Mouse (Mus musculus) yolk sac, embryonic 10.5 days (tissue): ENCODE measurements at regions not wholly inside any gene's neighbourhood (a gene's known extent, or its start where the extent isn't known, plus 50 kb on each side); places are given as distances from the start of the nearest gene placed in this dataset.

Source experiments
- DNase-seq: peaks from one replicate; pipeline ENCODE4 v3.0.0-alpha.2; 2017; ENCODE audit warnings: low spot score

DNA sequence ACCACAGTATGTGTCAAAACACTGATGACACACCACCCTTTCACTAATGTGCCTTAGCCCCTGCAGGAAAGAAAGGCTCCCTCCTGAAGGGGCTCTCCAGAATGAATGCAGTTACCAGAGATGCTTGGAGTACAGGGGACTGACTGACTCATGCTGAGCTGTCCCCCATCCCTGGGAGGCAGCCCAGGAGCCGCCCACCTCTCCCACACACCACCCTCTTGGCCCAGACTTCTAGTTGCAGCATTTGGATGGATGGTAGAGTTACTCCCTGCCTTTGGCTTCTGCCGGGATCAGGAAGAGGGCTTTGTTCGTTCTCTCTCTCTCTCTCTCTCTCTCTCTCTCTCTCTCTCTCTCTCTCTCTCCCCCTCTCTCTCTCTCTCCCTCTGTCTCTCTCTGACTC is 53.4 kb upstream of the Jun start:
- no peak for DNase-seq

GRCm38 (mm10) chr4:95105926-95106622 is 54.1 kb upstream of the Jun start:
- DNase-seq = no peak

DNA sequence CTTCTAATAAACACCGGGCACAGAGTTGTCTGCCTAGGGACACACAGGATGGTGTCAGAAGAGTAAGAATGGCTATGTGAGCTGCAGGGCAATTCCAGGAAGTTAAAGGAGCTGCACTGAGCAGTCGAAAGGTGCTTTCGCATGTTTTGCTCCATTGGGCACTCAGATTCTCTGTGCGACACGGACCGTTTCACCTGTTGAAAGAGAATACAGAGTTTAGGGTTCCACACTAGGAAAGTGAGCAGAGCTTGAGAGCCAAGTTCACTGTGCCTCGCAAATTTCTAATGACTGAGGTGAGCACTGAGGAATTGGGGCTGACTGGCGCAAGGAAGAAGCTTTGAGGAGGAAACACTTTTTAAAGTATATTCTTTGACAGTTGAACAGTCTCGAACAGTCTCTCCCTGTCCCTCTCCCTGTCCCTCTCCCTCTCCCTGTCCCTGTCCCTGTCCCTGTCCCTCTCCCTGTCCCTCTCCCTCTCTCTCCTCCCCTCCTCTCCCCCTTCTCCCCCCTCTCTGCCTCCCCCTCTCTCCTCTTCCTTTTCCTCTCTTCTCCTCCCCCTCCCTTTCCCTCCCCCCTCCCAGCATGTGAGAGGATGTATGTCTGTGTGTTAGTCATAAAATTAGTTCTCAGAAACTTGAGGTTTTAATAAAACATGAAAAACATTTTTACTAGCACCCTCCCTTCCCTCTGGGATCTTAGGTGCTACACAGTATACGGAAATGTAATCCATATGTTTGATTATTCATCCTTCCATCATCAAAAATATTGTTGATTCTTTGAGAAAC is 55.1 kb upstream of the Jun start:
- no peak for DNase-seq

DNA sequence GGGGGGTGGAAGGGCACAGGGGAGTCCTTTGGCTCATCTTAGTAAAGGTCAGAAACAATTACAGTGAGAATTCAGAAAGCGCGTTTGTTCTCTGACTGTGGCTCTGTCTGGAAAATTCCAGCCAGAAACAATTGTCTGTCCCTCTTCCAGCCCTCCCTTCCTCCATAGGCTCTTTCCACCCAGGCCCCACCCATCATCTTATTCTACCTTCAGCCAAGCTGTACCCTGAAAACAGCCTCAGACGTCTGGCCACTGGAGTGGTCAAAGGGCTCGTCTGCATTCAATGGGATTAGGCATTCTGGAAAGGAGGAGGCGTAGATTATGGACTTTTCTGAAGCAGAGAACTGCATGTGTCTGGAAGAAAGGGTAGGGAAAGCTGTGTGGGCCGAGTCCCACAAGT is 56.8 kb upstream of the Jun start:
- DNase-seq = no peak

DNA sequence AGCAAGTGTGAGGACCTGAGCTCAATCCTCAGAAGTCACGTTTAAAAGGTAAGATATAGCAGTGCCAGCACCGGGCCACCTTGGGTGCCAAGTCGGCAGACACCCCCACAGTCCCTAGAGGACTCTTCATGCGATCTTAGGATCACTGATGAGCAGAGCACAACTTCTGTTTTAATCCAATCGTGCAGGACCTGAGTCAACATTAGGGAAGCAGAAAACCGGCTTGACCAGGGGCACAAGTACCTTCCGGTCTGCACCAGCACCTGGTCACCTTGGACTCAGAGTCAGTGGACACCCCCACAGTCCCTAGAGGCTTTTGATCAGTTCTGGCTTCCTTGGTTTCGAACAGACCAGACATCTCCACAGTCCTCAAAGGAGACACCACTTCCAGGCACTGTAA is 58.8 kb upstream of the Jun start:
- no peak for DNase-seq

DNA sequence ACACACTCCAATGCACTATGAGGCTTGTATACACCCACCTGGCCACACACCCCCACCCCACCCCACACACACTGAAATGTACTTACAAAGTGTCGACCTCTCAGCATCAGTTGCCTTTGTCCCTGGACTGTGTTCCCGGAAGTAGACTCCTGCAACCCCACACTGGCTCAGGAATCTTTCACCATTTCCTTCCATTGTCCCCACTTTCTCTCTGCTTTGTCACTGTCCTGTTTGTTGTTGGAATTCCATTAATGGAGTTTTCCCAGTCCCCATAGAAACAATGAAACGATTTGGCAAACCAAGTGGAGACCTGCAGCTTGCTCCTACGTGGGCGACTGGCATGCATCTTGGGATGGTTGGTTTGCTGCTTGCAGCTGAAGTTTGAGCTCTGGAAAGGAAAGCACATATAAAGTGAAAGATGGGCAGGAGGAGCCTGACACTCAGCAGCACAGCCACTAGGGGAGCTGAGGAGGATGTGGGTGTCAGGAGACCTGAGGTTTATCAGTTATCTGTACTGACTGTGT is 65.2 kb upstream of the Jun start:
- DNase-seq = no peak

- no peak for DNase-seq
Observed at GRCm38 (mm10) chr4:95120876-95121275, 68.9 kb upstream of the Jun start.

- no peak for DNase-seq
Observed at GRCm38 (mm10) chr4:95125346-95125745, 73.3 kb upstream of the Jun start.

GRCm38 (mm10) chr4:95127970-95128369 is 75.9 kb upstream of the Jun start:
- no peak for DNase-seq

GRCm38 (mm10) chr4:95133815-95134214 is 81.8 kb upstream of the Jun start:
- DNase-seq = no peak

- DNase-seq = no peak
Observed at GRCm38 (mm10) chr4:95134611-95135010, 82.6 kb upstream of the Jun start.

DNA sequence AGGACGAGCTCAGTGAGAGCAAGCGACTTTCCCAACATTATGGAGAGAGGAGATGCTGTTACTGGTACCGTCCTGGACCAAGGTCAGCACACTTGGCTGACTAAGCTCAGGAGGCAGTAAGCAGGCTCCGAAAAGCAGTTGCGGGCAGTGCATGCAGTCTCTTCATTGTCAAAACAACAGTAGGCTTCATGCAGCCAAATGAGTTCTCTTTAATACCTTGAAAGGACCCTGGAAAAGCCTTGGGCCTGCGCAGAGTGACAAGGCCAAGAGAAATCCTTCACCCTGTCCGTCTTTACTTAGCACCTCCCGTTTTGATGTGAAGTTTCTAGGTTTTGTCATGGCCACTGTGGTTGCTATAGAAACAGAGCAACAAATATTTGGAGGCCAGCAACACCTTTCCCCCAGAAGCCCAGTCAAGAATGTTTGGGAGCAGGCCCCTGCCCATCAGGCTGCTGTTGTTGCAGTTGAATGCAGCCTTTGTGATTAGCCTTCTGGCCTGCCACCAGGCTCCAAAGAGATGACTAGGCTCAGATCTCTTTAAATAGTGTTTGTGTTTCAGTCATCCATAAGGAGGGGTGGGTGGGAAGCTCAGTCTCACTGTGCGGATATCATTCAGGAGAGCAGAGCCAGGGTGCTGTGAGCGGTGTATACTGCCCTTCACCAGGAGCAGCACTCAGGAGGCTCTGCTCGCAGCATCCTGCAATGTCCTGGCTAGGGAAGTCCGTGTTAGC is 85.6 kb upstream of the Jun start:
- DNase-seq = no peak

GRCm38 (mm10) chr4:95138676-95139075 is 86.7 kb upstream of the Jun start:
- no peak for DNase-seq

GRCm38 (mm10) chr4:95141253-95141652 is 89.2 kb upstream of the Jun start:
- DNase-seq = peak; percentile 40

- DNase-seq = no peak
Observed at GRCm38 (mm10) chr4:95143130-95143529, 91.1 kb upstream of the Jun start.

GRCm38 (mm10) chr4:95143668-95144067 is 91.6 kb upstream of the Jun start:
- peak; percentile 77 for DNase-seq

DNA sequence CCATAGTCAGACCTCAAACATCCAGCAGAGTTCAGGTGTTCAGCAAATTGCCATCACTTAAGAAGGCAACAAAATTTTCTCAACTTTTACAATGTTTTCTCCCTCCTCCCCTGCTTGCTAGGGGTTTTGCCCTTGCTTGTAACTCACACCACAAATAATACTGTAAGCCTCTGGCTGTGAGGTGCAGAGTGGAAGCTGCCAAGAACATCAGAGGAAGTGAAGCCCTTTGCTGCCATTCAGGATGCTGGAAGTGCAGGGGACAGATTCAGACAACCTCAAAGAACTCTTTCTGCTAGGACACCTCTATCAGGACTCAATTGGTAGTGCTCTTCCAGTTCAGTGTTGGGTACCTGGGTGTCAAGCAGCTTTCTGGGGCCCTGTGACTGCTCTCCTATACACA is 92.4 kb upstream of the Jun start:
- DNase-seq = no peak

DNA sequence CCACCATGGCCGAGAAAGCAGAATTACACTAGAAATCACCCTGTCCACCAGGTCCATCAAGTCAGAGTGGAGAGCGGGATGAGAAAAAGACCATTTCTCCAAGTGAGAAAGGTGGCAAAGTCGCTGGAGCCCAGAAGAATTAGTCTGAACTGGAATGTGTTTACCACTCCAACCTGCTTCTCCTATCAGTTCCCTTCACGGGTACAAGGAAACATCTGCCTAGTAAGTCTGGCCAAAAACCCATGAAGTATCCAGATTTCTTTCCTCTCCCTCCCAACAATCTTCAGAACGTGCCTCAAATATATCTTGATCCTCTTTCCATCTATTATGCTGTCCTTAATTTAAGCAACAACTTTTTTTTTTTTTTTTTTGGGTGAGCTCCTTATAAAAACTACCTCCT is 94.2 kb upstream of the Jun start:
- no peak for DNase-seq

DNA sequence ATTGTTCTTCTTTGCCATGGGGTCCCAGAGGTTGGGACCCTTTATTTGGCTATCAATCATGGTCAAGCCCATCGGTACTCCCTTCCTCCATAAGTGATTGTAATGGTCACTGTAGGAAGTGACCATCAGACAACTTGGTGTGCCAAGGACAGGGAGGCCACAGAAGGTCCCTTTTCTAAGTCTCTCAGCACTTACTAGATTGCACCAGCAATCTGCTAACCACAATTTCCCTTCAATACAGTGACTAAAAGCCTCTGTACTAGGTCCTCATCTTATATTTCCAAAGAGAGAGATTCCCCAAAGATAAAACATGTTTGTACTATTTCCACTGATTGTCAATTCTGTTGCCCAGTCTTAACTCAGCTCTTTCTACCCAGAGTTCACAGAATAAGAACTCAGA is 96.6 kb upstream of the Jun start:
- DNase-seq = no peak

GRCm38 (mm10) chr4:95151678-95152077 is 99.7 kb upstream of the Jun start:
- DNase-seq = no peak

GRCm38 (mm10) chr4:95152431-95153115 is 100.6 kb upstream of the Jun start:
- DNase-seq = no peak

DNA sequence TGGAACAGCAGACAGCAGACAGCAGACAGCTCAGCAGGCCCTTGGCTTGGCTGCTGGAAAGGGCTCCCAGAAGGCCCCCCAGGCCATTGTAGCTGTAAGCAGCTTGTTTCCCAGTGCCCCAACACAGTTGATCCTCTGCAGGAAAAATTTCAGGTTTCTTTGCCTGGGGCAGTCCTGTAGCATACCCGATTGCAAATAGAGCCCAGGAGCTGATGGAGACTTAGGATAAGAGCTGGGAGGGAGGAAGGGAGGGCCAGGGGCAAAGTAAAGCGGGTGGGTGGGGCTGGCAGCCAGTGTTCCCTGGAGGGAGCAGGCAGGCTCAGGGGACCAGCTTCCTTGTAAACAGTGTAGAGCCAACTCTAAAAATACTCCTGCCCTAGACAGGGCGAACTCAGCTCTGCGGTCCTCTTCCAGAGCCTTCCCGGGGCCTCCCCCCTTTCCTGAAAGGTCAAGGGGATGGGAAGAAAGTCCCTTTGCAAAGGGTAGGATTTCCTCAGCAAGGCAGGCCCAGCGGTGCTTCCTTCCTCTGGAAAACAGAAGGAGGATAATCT is 101.8 kb upstream of the Jun start:
- peak; percentile 62 for DNase-seq
